Mouse (Mus musculus) stomach, postnatal 0 days (tissue): ENCODE measurements around the gene Opn3.

Experiments used
- CTCF ChIP-seq: IDR thresholded peaks from 2 replicates; pipeline ENCODE4 v1.5.1; 2016; ENCODE audit warnings: antibody characterized with exemption, low read depth, mild to moderate bottlenecking, moderate library complexity
- EP300 ChIP-seq: optimal IDR thresholded peaks from 2 replicates; pipeline ENCODE3; 2016; ENCODE audit warnings: antibody characterized with exemption

DNA sequence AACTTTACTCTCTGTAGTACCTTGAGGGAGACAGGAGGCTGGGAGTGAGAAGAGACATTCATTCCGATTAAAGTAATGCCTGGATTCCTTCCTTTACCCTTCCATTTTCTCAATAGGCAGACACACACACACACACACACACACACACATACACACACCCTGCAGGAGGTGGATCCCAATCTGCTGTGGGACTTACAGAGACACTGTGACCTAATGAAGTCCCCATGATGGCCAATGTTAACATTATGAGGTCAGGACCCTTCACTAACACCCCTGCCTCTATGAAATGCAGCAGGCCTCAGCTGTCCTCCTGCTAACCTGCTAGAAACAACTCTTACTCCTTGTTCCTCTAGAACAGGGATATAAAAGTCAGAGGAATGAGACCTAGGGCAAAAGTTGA lies 5.7 kb upstream of the Opn3 start, which contains the start of gene Wdr64:
- TF ChIP-seq EP300 (no peak), CTCF (no peak)
